Comparison of ENCODE assay signal across 11 mouse cellular contexts in the genomic region with DNA sequence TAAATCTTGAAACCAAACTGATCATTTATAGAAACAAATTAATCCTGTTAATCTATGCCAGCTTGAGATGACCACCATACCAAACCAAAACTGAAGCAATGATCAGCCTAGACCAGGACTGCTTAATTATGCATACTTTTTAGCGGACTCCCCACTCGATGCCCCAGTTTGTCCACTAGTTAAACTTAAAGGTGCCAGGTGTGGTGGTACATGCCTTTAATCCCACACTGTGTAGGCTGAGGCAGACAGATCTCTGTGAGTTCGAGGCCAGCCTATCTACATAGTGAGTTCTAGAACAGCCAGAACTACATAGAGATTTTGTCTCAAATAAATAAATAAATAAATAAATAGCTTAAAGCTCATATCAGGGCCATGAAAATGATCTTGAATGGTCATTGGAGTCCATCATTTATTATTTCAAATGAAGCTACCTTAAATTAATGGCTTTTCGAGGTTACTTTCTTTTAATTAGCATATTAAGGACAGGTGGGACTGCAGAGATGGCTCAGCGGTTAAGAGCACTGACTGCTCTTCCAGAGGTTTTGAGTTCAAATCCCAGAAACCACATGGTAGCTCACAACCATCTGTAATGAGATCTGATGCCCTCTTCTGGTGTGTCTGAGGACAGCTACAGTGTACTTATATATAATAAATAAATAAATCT. TPM values are rescaled to one million over a fixed set of nuclear protein-coding genes. Genes with fewer than 3 reads are reported as not detected.
DNase-seq lines count a peak whose midpoint lies in the region; ATAC-seq lines count a peak whose summit lies in the region.
"Had no signal": no experiment of that assay in that cellular context is flagged by ENCODE, and none has a peak within 500 bp of the region (broad histone marks: within the 10 kb centered on the region; RNA-seq: fewer than 3 reads in every experiment).

No protein-coding gene starts in this region.

- no peak overlapping the region for H3K9ac ChIP-seq in heart, embryonic 15.5 days
- no peak overlapping the region for H3K9ac ChIP-seq in embryonic facial prominence, embryonic 13.5 days
- no peak overlapping the region for H3K9ac ChIP-seq in hindbrain, embryonic 14.5 days
- H3K9ac ChIP-seq in midbrain, embryonic 14.5 days (replicated peaks; ENCODE audit: low read length) = no peak overlapping the region

- peak overlapping the region; percentile 69 for H3K4me3 ChIP-seq in heart, embryonic 15.5 days
- H3K4me3 ChIP-seq in embryonic facial prominence, embryonic 13.5 days = peak overlapping the region; percentile 67; the same call in 1 of the 2 replicates
- H3K4me3 ChIP-seq in hindbrain, embryonic 14.5 days (replicated peaks; ENCODE audit: low read length) = peak overlapping the region; percentile 82
- H3K4me3 ChIP-seq in midbrain, embryonic 14.5 days (replicated peaks; ENCODE audit: low read depth, low read length) = peak overlapping the region; percentile 54; the same call in 1 of the 2 replicates

- no peak for ATAC-seq in heart, embryonic 15.5 days (replicated peaks; ENCODE audit: insufficient number of reproducible peaks, insufficient read depth, low FRiP score, low read depth)
- no peak for ATAC-seq in embryonic facial prominence, embryonic 13.5 days (ENCODE audit: insufficient number of reproducible peaks, insufficient read depth, low FRiP score, low TSS enrichment, low read depth)
- 0 out of 2 replicates have a peak, but pooled peaks have one; percentile 21 for ATAC-seq in hindbrain, embryonic 14.5 days (ENCODE audit: low FRiP score)
- ATAC-seq in midbrain, embryonic 14.5 days (ENCODE audit: low FRiP score, low TSS enrichment) = peak; percentile 53; the same call in 1 of the 2 replicates

- H3K9me3 ChIP-seq in heart, embryonic 15.5 days (replicated peaks) = no peaks in the 10 kb centered on the region
- no peaks in the 10 kb centered on the region for H3K9me3 ChIP-seq in embryonic facial prominence, embryonic 13.5 days
- H3K9me3 ChIP-seq in hindbrain, embryonic 14.5 days (ENCODE audit: control insufficient read depth, low read length) = no peaks in the 10 kb centered on the region
- H3K9me3 ChIP-seq in midbrain, embryonic 14.5 days (ENCODE audit: control insufficient read depth, low read length) = no peaks in the 10 kb centered on the region

- 84% methylated on average over 5 of the region's 5 CpGs for WGBS in heart, embryonic 15.5 days
- WGBS in embryonic facial prominence, embryonic 13.5 days = 85% methylated on average over 5 of the region's 5 CpGs
- WGBS in hindbrain, embryonic 14.5 days = 90% methylated on average over 5 of the region's 5 CpGs
- WGBS in midbrain, embryonic 14.5 days = 89% methylated on average over 5 of the region's 5 CpGs

- no peaks in the 10 kb centered on the region for H3K27me3 ChIP-seq in heart, embryonic 15.5 days
- H3K27me3 ChIP-seq in embryonic facial prominence, embryonic 13.5 days = no peaks in the 10 kb centered on the region
- 0 out of 2 replicates have a peak, but pooled peaks cover 5% of the 10 kb centered on the region for H3K27me3 ChIP-seq in hindbrain, embryonic 14.5 days (ENCODE audit: control insufficient read depth, insufficient read depth, low read length)
- H3K27me3 ChIP-seq in midbrain, embryonic 14.5 days (ENCODE audit: control insufficient read depth, insufficient read depth, low read length) = no peaks in the 10 kb centered on the region

- no peak for DNase-seq in heart, adult 18-20 months
- no peak for DNase-seq in hindbrain, embryonic 14.5 days (ENCODE audit: low spot score)
- DNase-seq in midbrain, embryonic 14.5 days = no peak
- no peak for DNase-seq in adrenal gland, adult 2 months
- no peak for DNase-seq in right cerebral cortex, postnatal 10 days (ENCODE audit: low spot score in 2 of 2)
- DNase-seq in spleen, postnatal 4 days (ENCODE audit: low spot score in 2 of 2) = no peak

- H3K4me2 ChIP-seq in heart, embryonic 15.5 days = peak overlapping the region; percentile 77
- H3K4me2 ChIP-seq in embryonic facial prominence, embryonic 13.5 days = peak overlapping the region; percentile 73
- H3K4me2 ChIP-seq in hindbrain, embryonic 14.5 days (replicated peaks) = peak overlapping the region; percentile 95
- H3K4me2 ChIP-seq in midbrain, embryonic 14.5 days (ENCODE audit: low read length) = peak overlapping the region; percentile 69

- peaks cover 6% of the 10 kb centered on the region for H3K4me1 ChIP-seq in heart, embryonic 15.5 days (replicated peaks)
- peaks cover 7% of the 10 kb centered on the region for H3K4me1 ChIP-seq in embryonic facial prominence, embryonic 13.5 days
- H3K4me1 ChIP-seq in hindbrain, embryonic 14.5 days (replicated peaks; ENCODE audit: control insufficient read depth, insufficient read depth, low read length) = peaks cover 8% of the 10 kb centered on the region
- H3K4me1 ChIP-seq in midbrain, embryonic 14.5 days (ENCODE audit: control insufficient read depth, insufficient read depth, low read length) = peaks cover 8% of the 10 kb centered on the region

- no peak overlapping the region for H3K27ac ChIP-seq in heart, embryonic 15.5 days
- no peak overlapping the region for H3K27ac ChIP-seq in embryonic facial prominence, embryonic 13.5 days
- no peak overlapping the region for H3K27ac ChIP-seq in hindbrain, embryonic 14.5 days
- H3K27ac ChIP-seq in midbrain, embryonic 14.5 days (replicated peaks; ENCODE audit: low read depth, low read length) = no peak overlapping the region

- H3K36me3 ChIP-seq in heart, embryonic 15.5 days = peaks cover 21% of the 10 kb centered on the region; the same call in 1 of the 2 replicates
- peaks cover 12% of the 10 kb centered on the region for H3K36me3 ChIP-seq in embryonic facial prominence, embryonic 13.5 days
- peaks cover 20% of the 10 kb centered on the region for H3K36me3 ChIP-seq in hindbrain, embryonic 14.5 days (replicated peaks; ENCODE audit: control insufficient read depth, insufficient read depth)
- H3K36me3 ChIP-seq in midbrain, embryonic 14.5 days (ENCODE audit: control insufficient read depth, insufficient read depth, low read length) = peaks cover 17% of the 10 kb centered on the region

RNA-seq across cellular contexts. Expression of a gene that starts 0.8 kb away (rescaled TPM):
- polyA plus RNA-seq in heart, embryonic 15.5 days (2015; fragmentation: Nextera tagmentation; extraction: Ambion mirVana) = 59.4 and 66.6 TPM in 2 replicates
- 100 to 1,000 TPM; 113 to 120 TPM for total RNA-seq in heart, adult 18-20 months (2021)
- 45.9 and 49.4 TPM in 2 replicates for polyA plus RNA-seq in embryonic facial prominence, embryonic 13.5 days (2015; fragmentation: Nextera tagmentation; extraction: Ambion mirVana)
- polyA plus RNA-seq in hindbrain, embryonic 14.5 days (2014; fragmentation: Nextera tagmentation; extraction: Ambion mirVana) = 50.8 and 53.1 TPM in 2 replicates
- polyA plus RNA-seq in midbrain, embryonic 14.5 days (2014; fragmentation: Nextera tagmentation; extraction: Ambion mirVana) = 48.7 and 56.0 TPM in 2 replicates
- total RNA-seq in adrenal gland, adult 2 months (2021) = 10 to 100 TPM; 56.9 to 75.6 TPM
- polyA plus RNA-seq in adrenal gland, adult 2 months (2012; rRNA removed) = 9.5 and 10.6 TPM in 2 replicates

RNA-seq across cellular contexts. Expression of a gene that starts 22.0 kb away (rescaled TPM):
- not detected in 2 replicates for polyA plus RNA-seq in heart, embryonic 15.5 days (2015; fragmentation: Nextera tagmentation; extraction: Ambion mirVana)
- not detected for total RNA-seq in heart, adult 18-20 months (2021)
- polyA plus RNA-seq in embryonic facial prominence, embryonic 13.5 days (2015; fragmentation: Nextera tagmentation; extraction: Ambion mirVana) = not detected in 2 replicates
- polyA plus RNA-seq in hindbrain, embryonic 14.5 days (2014; fragmentation: Nextera tagmentation; extraction: Ambion mirVana) = not detected in 2 replicates
- polyA plus RNA-seq in midbrain, embryonic 14.5 days (2014; fragmentation: Nextera tagmentation; extraction: Ambion mirVana) = not detected in 2 replicates
- not detected for total RNA-seq in adrenal gland, adult 2 months (2021)
- not detected in 2 replicates for polyA plus RNA-seq in adrenal gland, adult 2 months (2012; rRNA removed)
- total RNA-seq: adrenal gland, postnatal 36 days; monocyte, adult 5-6 weeks had no signal
- polyA plus RNA-seq: embryonic facial prominence, embryonic 11.5 days had no signal

RNA-seq across cellular contexts. Expression of a gene that starts 49.8 kb away (rescaled TPM):
- 4.3 and 5.9 TPM in 2 replicates for polyA plus RNA-seq in heart, embryonic 15.5 days (2015; fragmentation: Nextera tagmentation; extraction: Ambion mirVana)
- total RNA-seq in heart, adult 18-20 months (2021) = 1 to 10 TPM; 3.5 to 4.5 TPM
- 9.2 and 11.2 TPM in 2 replicates for polyA plus RNA-seq in embryonic facial prominence, embryonic 13.5 days (2015; fragmentation: Nextera tagmentation; extraction: Ambion mirVana)
- polyA plus RNA-seq in hindbrain, embryonic 14.5 days (2014; fragmentation: Nextera tagmentation; extraction: Ambion mirVana) = 20.3 and 20.6 TPM in 2 replicates
- polyA plus RNA-seq in midbrain, embryonic 14.5 days (2014; fragmentation: Nextera tagmentation; extraction: Ambion mirVana) = 31.6 and 32.2 TPM in 2 replicates
- total RNA-seq in adrenal gland, adult 2 months (2021) = 1 to 10 TPM; 8.3 to 9.6 TPM
- 9.1 and 9.5 TPM in 2 replicates for polyA plus RNA-seq in adrenal gland, adult 2 months (2012; rRNA removed)

Comparison
In these comparisons a context has a peak if more than half of its experiments do, and no peak if none do; other contexts are left out.
1. ATAC-seq: peak in hindbrain, embryonic 14.5 days (single experiment) and midbrain, embryonic 14.5 days (single experiment); none in heart, embryonic 15.5 days (single experiment) and embryonic facial prominence, embryonic 13.5 days (single experiment).
2. Peak in every context shown above with its lines, with median percentiles within 50 percentile points of each other: H3K4me2 ChIP-seq and H3K4me3 ChIP-seq.